Mouse (Mus musculus): ENCODE measurements around the gene S100a11. TPM values are rescaled to one million over a fixed set of nuclear protein-coding genes. Genes with fewer than 3 reads are reported as not detected.
A peak's percentile ranks its signal among the peaks of the same experiment; 100 is the strongest.
"Not testable (repeated sequence)": the region's sequence is repeated elsewhere in the genome, so short reads cannot be mapped to it uniquely, and the experiment has no call there.

S100a11 gene
- polyA plus RNA-seq (2012; rRNA removed) = 25.5 and 25.9 TPM in 2 replicates

DNA sequence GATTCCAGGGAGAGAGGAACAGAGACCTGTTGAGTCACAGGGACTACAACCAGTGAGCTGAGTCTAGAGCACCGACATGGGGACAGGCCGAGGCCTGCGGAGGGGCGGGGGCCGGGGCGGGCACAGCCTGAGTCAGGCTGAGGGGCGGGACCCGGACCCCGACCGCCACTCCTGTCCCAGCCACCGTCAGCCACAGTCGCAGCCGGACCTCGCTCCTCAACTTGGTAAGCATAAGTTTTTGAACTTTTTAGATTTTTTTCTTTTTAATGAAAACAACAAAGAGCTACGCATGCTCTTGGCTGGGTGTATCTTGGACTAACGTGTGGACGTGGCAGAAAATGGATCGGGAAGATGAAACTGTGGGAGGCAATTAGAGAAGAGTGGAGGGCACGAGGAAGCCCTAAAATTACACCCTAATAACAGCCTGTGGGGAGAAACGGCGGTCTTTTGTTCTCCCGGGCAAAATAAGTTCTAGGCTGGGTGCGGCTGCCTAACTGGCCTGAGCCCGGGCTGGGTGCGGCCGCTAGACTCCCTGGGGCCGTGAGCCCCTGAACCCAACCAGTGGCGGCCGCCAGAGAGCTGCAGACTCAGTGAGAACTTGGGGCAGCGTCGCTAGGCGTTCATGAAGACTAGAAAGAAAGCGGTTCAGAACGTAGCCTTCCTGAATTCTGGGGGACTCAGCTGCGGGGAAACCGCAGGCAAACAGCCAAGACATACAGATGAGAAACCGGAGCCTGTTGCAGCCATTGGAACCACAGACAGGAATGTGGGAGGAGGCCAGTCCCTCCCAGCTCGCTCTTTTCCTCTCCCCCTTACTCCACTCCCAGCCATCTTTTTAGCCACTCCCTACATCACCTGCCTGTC is at the start of gene S100a11:
TSS of gene S100a11 (plus strand) at position 159 of the 864 bp plus-strand sequence.
- Histone ChIP-seq H3K27ac (ENCODE audit: insufficient read depth, low read length) (no peak within 1 kb of the TSS), H3K27me3 (ENCODE audit: control insufficient read depth, insufficient read depth, low read length) (no peaks in the 10 kb centered on the region), H3K4me3 (replicated peaks; ENCODE audit: insufficient read depth, low read depth, low read length) (peak within 1 kb of the TSS; percentile 4), H3K4me1 (ENCODE audit: control insufficient read depth, insufficient read depth, low read length) (no peaks in the 10 kb centered on the region)
- WGBS = 1% methylated on average over 38 of the region's 38 CpGs
- peak in 1 of 2 experiments; percentile 7 for DNase-seq
- no peak for TF ChIP-seq POLR2A (IDR thresholded peaks at IDR 0.05; ENCODE audit: borderline replicate concordance, insufficient read depth, low read length)
- no peak for TF ChIP-seq CTCF (IDR thresholded peaks at IDR 0.05; ENCODE audit: borderline replicate concordance, insufficient read depth, low read depth, low read length)

- H3K4me3 ChIP-seq (replicated peaks; ENCODE audit: insufficient read depth, low read depth, low read length) = no peak overlapping the region
- no peak for TF ChIP-seq POLR2A (IDR thresholded peaks at IDR 0.05; ENCODE audit: borderline replicate concordance, insufficient read depth, low read length)
- TF ChIP-seq CTCF (IDR thresholded peaks at IDR 0.05; ENCODE audit: borderline replicate concordance, insufficient read depth, low read depth, low read length) = no peak
- 89% methylated on average over 1 of the region's 1 CpGs for WGBS
- no peaks in the 10 kb centered on the region for H3K27me3 ChIP-seq (ENCODE audit: control insufficient read depth, insufficient read depth, low read length)
- DNase-seq = no peak
- H3K27ac ChIP-seq (ENCODE audit: insufficient read depth, low read length) = no peak overlapping the region
- H3K4me1 ChIP-seq (ENCODE audit: control insufficient read depth, insufficient read depth, low read length) = no peaks in the 10 kb centered on the region
Measured at GRCm38 (mm10) chr3:93480053-93480452, 40.2 kb upstream of the S100a11 start.

DNA sequence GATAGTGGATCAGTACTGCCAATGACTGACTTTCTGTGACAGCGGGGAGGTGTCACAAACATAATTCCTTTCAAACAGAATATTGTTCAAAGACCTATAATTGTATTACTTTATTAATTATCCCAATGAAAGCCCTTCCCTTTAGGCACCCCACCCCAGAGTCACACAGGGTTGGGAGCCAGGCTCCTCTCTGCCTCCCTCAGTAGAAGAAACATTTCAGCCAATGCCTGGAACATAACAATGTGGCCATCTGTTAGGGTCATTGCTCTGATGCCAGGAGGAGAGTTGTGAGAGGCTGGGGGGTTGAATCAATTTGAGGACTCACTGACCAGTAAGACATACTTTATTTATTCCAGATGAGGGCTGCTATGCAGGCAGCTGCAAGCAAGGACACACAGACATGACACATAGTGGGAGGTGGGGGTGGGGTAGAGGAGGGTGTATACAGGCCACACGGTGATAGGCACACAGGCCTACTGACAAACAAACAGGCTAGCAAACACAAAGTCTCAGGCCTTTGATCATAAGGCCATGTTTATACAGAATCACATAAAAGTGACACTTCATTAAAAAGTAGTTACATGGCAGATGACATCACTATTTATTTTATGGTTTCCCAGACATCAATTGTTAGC is 38.2 kb upstream of the S100a11 start:
- Histone ChIP-seq H3K4me1 (ENCODE audit: control insufficient read depth, insufficient read depth, low read length) (no peaks in the 10 kb centered on the region), H3K27me3 (ENCODE audit: control insufficient read depth, insufficient read depth, low read length) (no peaks in the 10 kb centered on the region), H3K4me3 (replicated peaks; ENCODE audit: insufficient read depth, low read depth, low read length) (no peak overlapping the region), H3K27ac (ENCODE audit: insufficient read depth, low read length) (no peak overlapping the region)
- WGBS = 77% methylated on average over 2 of the region's 2 CpGs
- TF ChIP-seq CTCF (IDR thresholded peaks at IDR 0.05; ENCODE audit: borderline replicate concordance, insufficient read depth, low read depth, low read length) = no peak
- no peak for TF ChIP-seq POLR2A (IDR thresholded peaks at IDR 0.05; ENCODE audit: borderline replicate concordance, insufficient read depth, low read length)
- no peak for DNase-seq

DNA sequence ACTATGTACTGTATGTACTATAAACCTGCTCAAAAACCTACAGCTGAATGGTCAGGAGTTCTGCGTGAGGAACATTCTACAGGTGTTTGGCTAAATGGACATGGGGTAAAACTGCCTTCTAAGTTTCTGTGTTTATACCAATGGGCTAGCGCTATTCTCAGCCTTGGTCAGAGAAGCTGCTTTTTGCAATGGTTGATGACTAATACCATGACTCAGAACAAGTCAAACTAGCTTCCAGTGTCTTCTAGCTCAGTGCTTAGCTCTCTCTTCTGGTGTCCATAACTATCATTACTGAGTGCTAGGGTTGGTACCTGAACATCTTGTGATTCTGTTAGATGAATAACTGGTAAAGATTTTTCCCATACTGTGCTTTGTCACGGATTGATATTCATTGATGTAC is 34.7 kb upstream of the S100a11 start:
- no peak overlapping the region for H3K27ac ChIP-seq (ENCODE audit: insufficient read depth, low read length)
- no peak overlapping the region for H3K4me3 ChIP-seq (replicated peaks; ENCODE audit: insufficient read depth, low read depth, low read length)
- DNase-seq = no peak
- H3K27me3 ChIP-seq (ENCODE audit: control insufficient read depth, insufficient read depth, low read length) = no peaks in the 10 kb centered on the region
- WGBS = 93% methylated on average over 3 of the region's 3 CpGs
- TF ChIP-seq POLR2A (IDR thresholded peaks at IDR 0.05; ENCODE audit: borderline replicate concordance, insufficient read depth, low read length) (no peak), CTCF (IDR thresholded peaks at IDR 0.05; ENCODE audit: borderline replicate concordance, insufficient read depth, low read depth, low read length) (no peak)
- H3K4me1 ChIP-seq (ENCODE audit: control insufficient read depth, insufficient read depth, low read length) = no peaks in the 10 kb centered on the region

DNA sequence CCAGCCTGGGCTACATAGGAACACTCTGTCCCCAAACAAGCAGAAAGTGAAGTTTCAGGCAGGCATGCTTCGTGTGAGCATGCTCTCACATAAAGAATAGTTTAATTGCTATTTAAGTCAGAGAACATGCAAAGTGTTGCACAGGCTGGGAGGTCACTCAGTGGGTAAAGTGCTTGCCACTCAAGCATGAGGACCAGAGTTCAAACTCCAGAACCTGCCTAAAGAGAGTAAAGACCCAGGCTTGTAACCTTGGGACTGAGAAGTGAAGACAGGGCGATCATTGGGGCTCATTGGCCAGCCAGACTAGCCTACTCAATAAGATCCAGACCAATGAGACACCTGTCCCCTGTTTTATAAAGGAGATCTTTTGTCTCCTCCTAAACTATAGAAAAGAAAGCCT is 31.7 kb upstream of the S100a11 start:
- Histone ChIP-seq H3K27me3 (ENCODE audit: control insufficient read depth, insufficient read depth, low read length) (no peaks in the 10 kb centered on the region), H3K4me3 (replicated peaks; ENCODE audit: insufficient read depth, low read depth, low read length) (no peak overlapping the region), H3K27ac (ENCODE audit: insufficient read depth, low read length) (no peak overlapping the region), H3K4me1 (ENCODE audit: control insufficient read depth, insufficient read depth, low read length) (no peaks in the 10 kb centered on the region)
- 86% methylated on average over 2 of the region's 2 CpGs for WGBS
- DNase-seq = no peak
- no peak for TF ChIP-seq CTCF (IDR thresholded peaks at IDR 0.05; ENCODE audit: borderline replicate concordance, insufficient read depth, low read depth, low read length)

DNA sequence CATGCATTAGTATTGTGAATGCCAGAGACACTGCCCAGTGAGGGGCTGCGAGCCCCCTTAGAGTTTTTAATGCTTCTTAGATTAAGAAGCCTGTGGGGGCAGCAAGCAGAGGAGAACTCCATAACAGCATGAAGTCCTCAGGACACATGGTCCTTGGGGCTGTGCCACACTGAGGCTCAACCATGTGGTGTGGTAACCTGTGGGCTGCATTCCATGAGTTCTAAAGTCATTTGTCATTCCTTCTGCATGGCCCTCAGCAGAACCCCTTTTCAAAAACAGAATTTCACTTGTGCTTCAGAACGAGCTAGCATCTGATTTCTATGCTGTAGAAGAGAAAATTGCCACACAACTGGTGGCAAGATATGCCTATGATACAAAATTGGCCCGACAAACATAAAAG is 28.1 kb upstream of the S100a11 start:
- DNase-seq = no peak
- TF ChIP-seq CTCF (IDR thresholded peaks at IDR 0.05; ENCODE audit: borderline replicate concordance, insufficient read depth, low read depth, low read length) (no peak), POLR2A (IDR thresholded peaks at IDR 0.05; ENCODE audit: borderline replicate concordance, insufficient read depth, low read length) (no peak)
- WGBS = 63% methylated on average over 3 of the region's 3 CpGs

GRCm38 (mm10) chr3:93493992-93494391 is 26.3 kb upstream of the S100a11 start:
- TF ChIP-seq POLR2A (IDR thresholded peaks at IDR 0.05; ENCODE audit: borderline replicate concordance, insufficient read depth, low read length) = no peak
- TF ChIP-seq CTCF (IDR thresholded peaks at IDR 0.05; ENCODE audit: borderline replicate concordance, insufficient read depth, low read depth, low read length) = peak; percentile 73
- DNase-seq = peak; percentile 16 to 44
- Histone ChIP-seq H3K4me1 (ENCODE audit: control insufficient read depth, insufficient read depth, low read length) (no peaks in the 10 kb centered on the region), H3K4me3 (replicated peaks; ENCODE audit: insufficient read depth, low read depth, low read length) (no peak overlapping the region), H3K27ac (ENCODE audit: insufficient read depth, low read length) (no peak overlapping the region), H3K27me3 (ENCODE audit: control insufficient read depth, insufficient read depth, low read length) (no peaks in the 10 kb centered on the region)
- 2% methylated on average over 4 of the region's 4 CpGs for WGBS

More for the DNA sequence above, 28.1 kb upstream of the S100a11 start:
- Histone ChIP-seq H3K27ac (ENCODE audit: insufficient read depth, low read length) (no peak overlapping the region), H3K4me3 (replicated peaks; ENCODE audit: insufficient read depth, low read depth, low read length) (no peak overlapping the region), H3K4me1 (ENCODE audit: control insufficient read depth, insufficient read depth, low read length) (no peaks in the 10 kb centered on the region), H3K27me3 (ENCODE audit: control insufficient read depth, insufficient read depth, low read length) (no peaks in the 10 kb centered on the region)

DNA sequence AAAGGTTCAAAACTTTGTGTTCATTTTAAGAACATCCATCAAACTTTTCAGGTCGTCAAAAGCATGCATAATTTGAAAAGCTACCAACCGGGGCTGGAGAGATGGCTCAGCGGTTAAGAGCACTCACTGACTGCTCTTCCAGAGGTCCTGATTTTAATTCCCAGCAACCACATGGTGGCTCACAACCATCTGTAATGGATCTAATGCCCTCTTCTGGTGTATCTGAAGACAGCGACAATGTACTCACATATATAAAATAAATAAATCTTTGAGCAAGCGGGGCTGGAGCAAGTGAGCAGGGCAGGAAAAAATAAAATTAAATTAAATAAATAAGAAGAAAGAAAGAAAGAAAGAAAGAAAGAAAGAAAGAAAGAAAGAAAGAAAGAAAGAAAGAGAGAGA is 25.5 kb upstream of the S100a11 start:
- H3K27me3 ChIP-seq (ENCODE audit: control insufficient read depth, insufficient read depth, low read length); DNase-seq; H3K4me1 ChIP-seq (ENCODE audit: control insufficient read depth, insufficient read depth, low read length); H3K27ac ChIP-seq (ENCODE audit: insufficient read depth, low read length); H3K4me3 ChIP-seq (replicated peaks; ENCODE audit: insufficient read depth, low read depth, low read length): not testable (repeated sequence)
- WGBS = 28% methylated on average over 5 of the region's 5 CpGs
